Mouse (Mus musculus) embryonic facial prominence, embryonic 15.5 days (tissue): Measurements from ENCODE around the gene Fbf1. TPM values are rescaled to one million over a fixed set of nuclear protein-coding genes. Genes with fewer than 3 reads are reported as not detected.
A peak's percentile ranks its signal among the peaks of the same experiment; 100 is the strongest.

ENCODE experiments used
- ATAC-seq: fragments of 200-750 bp; cut with Nextera tagmentation; 2 replicates; pipeline ENCODE4 v1.8.0; 2017; ENCODE audit warnings: low read depth, moderate TSS enrichment; ENCODE audit not compliant: insufficient number of reproducible peaks, low FRiP score, low TSS enrichment
- H3K27ac ChIP-seq: fragments of 300-500 bp; sonication (generic); replicated peaks from 2 replicates; pipeline ENCODE4 v1.5.1; 2015; ENCODE audit warnings: mild to moderate bottlenecking, inconsistent platforms
- H3K27me3 ChIP-seq: fragments of 300-500 bp; sonication (generic); 2 replicates; pipeline ENCODE4 v1.6.1; 2015; ENCODE audit warnings: inconsistent platforms
- H3K36me3 ChIP-seq: fragments of 300-500 bp; sonication (generic); 2 replicates; pipeline ENCODE4 v1.6.1; 2015; ENCODE audit warnings: mild to moderate bottlenecking, inconsistent platforms
- H3K4me1 ChIP-seq: fragments of 300-500 bp; sonication (generic); 2 replicates; pipeline ENCODE4 v1.6.1; 2015; ENCODE audit warnings: inconsistent platforms
- H3K4me2 ChIP-seq: fragments of 300-500 bp; sonication (generic); replicated peaks from 2 replicates; pipeline ENCODE4 v1.6.1; 2015; ENCODE audit warnings: mild to moderate bottlenecking, inconsistent platforms
- H3K4me3 ChIP-seq: fragments of 300-500 bp; sonication (generic); replicated peaks from 2 replicates; pipeline ENCODE4 v1.5.1; 2015; ENCODE audit warnings: mild to moderate bottlenecking, inconsistent platforms
- H3K9ac ChIP-seq: fragments of 300-500 bp; sonication (generic); 2 replicates; pipeline ENCODE4 v1.6.1; 2015; ENCODE audit warnings: inconsistent platforms
- H3K9me3 ChIP-seq: fragments of 300-500 bp; sonication (generic); replicated peaks from 2 replicates; pipeline ENCODE4 v1.6.1; 2016; ENCODE audit warnings: inconsistent platforms
- WGBS: fragments of 180-500 bp; shearing (Covaris S2); methylation state at CpG from one replicate; pipeline ENCODE4 v1.1.7; 2015; 5-methylcytosine and 5-hydroxymethylcytosine counted together
- polyA plus RNA-seq: library from polyadenylated mRNA; unstranded; fragments of >200 nt; fragmentation: Nextera tagmentation; extraction: Ambion mirVana; gene quantifications from 2 replicates; pipeline ENCODE4 v1.2.1, GENCODE M21; 2015

Gene Fbf1
- polyA plus RNA-seq, 1 experiment from 2014 or later: 44.9 TPM

GRCm38 (mm10) chr11:116117819-116118218 is 50.1 kb downstream of the Fbf1 start:
- H3K4me2 ChIP-seq: no peak overlapping the region
- no peak for ATAC-seq
- H3K27me3 ChIP-seq: no peaks in the 10 kb centered on the region
- H3K9me3 ChIP-seq: no peaks in the 10 kb centered on the region
- H3K36me3 ChIP-seq: 0 out of 2 replicates have a peak, but pooled peaks cover 5% of the 10 kb centered on the region
- no peak overlapping the region for H3K9ac ChIP-seq
- H3K4me1 ChIP-seq: peaks cover 6% of the 10 kb centered on the region
- peak overlapping the region; percentile 78 for H3K27ac ChIP-seq
- H3K4me3 ChIP-seq: no peak overlapping the region

GRCm38 (mm10) chr11:116117241-116117640 is 50.7 kb downstream of the Fbf1 start:
- Histone ChIP-seq H3K4me2 (no peak overlapping the region), H3K9ac (no peak overlapping the region), H3K36me3 (no peaks in the 10 kb centered on the region), H3K9me3 (no peaks in the 10 kb centered on the region), H3K4me3 (no peak overlapping the region), H3K27me3 (no peaks in the 10 kb centered on the region), H3K27ac (peak overlapping the region; percentile 78), H3K4me1 (peaks cover 6% of the 10 kb centered on the region)
- ATAC-seq: peak; percentile 88
- 24% methylated on average over 12 of the region's 12 CpGs for whole genome bisulfite sequencing

- H3K9me3 ChIP-seq: no peaks in the 10 kb centered on the region
- no peak for ATAC-seq
- H3K4me3 ChIP-seq: no peak overlapping the region
- 85% methylated on average over 19 of the region's 19 CpGs for WGBS
- H3K9ac ChIP-seq: no peak overlapping the region
- H3K4me1 ChIP-seq: peaks cover 41% of the 10 kb centered on the region
- H3K27me3 ChIP-seq: peaks cover 48% of the 10 kb centered on the region
- H3K4me2 ChIP-seq: no peak overlapping the region
- H3K36me3 ChIP-seq: no peaks in the 10 kb centered on the region
- H3K27ac ChIP-seq: no peak overlapping the region
These were observed 56.3 kb downstream of the Fbf1 start for GRCm38 (mm10) chr11:116111611-116112203.

- Histone ChIP-seq H3K4me1 (peaks cover 47% of the 10 kb centered on the region), H3K4me2 (no peak overlapping the region), H3K27me3 (peaks cover 54% of the 10 kb centered on the region), H3K27ac (no peak overlapping the region), H3K9me3 (no peaks in the 10 kb centered on the region), H3K9ac (no peak overlapping the region), H3K4me3 (no peak overlapping the region), H3K36me3 (no peaks in the 10 kb centered on the region)
- ATAC-seq: no peak
- WGBS: 84% methylated on average over 4 of the region's 4 CpGs
These were observed 56.9 kb downstream of the Fbf1 start for GRCm38 (mm10) chr11:116111067-116111466.

GRCm38 (mm10) chr11:116110540-116110939 is 57.4 kb downstream of the Fbf1 start:
- peak overlapping the region; percentile 79 for H3K4me2 ChIP-seq
- H3K4me1 ChIP-seq: peaks cover 52% of the 10 kb centered on the region
- peaks cover 59% of the 10 kb centered on the region for H3K27me3 ChIP-seq
- peak overlapping the region; percentile 50 for H3K4me3 ChIP-seq
- H3K36me3 ChIP-seq: no peaks in the 10 kb centered on the region
- no peaks in the 10 kb centered on the region for H3K9me3 ChIP-seq
- peak overlapping the region; percentile 40; the same call in 1 of the 2 replicates for H3K27ac ChIP-seq
- no peak overlapping the region for H3K9ac ChIP-seq
- WGBS: 23% methylated on average over 10 of the region's 10 CpGs
- ATAC-seq: no peak

GRCm38 (mm10) chr11:116110131-116110530 is 57.8 kb downstream of the Fbf1 start:
- WGBS: 1% methylated on average over 34 of the region's 35 CpGs
- Histone ChIP-seq H3K9me3 (no peaks in the 10 kb centered on the region), H3K4me2 (peak overlapping the region; percentile 79), H3K9ac (peak overlapping the region; percentile 35), H3K27ac (peak overlapping the region; percentile 40), H3K36me3 (no peaks in the 10 kb centered on the region), H3K27me3 (peaks cover 62% of the 10 kb centered on the region), H3K4me1 (peaks cover 52% of the 10 kb centered on the region), H3K4me3 (peak overlapping the region; percentile 50)
- ATAC-seq: peak; percentile 57

- Histone ChIP-seq H3K4me1 (peaks cover 52% of the 10 kb centered on the region), H3K4me3 (peak overlapping the region; percentile 50), H3K27ac (peak overlapping the region; percentile 40), H3K9ac (peak overlapping the region; percentile 35), H3K36me3 (no peaks in the 10 kb centered on the region), H3K27me3 (peaks cover 62% of the 10 kb centered on the region), H3K4me2 (peak overlapping the region; percentile 79), H3K9me3 (no peaks in the 10 kb centered on the region)
- under 1% methylated on average over 70 of the region's 70 CpGs for WGBS
- no peak for ATAC-seq
These were observed 58.4 kb downstream of the Fbf1 start for GRCm38 (mm10) chr11:116109441-116110081.

- Histone ChIP-seq H3K9me3 (no peaks in the 10 kb centered on the region), H3K27ac (peak overlapping the region; percentile 29; the same call in 1 of the 2 replicates), H3K9ac (no peak overlapping the region), H3K4me1 (peaks cover 61% of the 10 kb centered on the region), H3K4me2 (peak overlapping the region; percentile 79), H3K36me3 (no peaks in the 10 kb centered on the region), H3K4me3 (peak overlapping the region; percentile 50), H3K27me3 (peaks cover 62% of the 10 kb centered on the region)
- no peak for ATAC-seq
- WGBS: 3% methylated on average over 23 of the region's 23 CpGs
These were observed 59.4 kb downstream of the Fbf1 start for GRCm38 (mm10) chr11:116108464-116109137.

GRCm38 (mm10) chr11:116107777-116108285 is 60.1 kb downstream of the Fbf1 start:
- H3K9ac ChIP-seq: 0 out of 2 replicates have a peak overlapping the region, but pooled peaks have one; percentile 3
- WGBS: 17% methylated on average over 19 of the region's 19 CpGs
- ATAC-seq: no peak
- H3K4me1 ChIP-seq: peaks cover 68% of the 10 kb centered on the region
- H3K9me3 ChIP-seq: no peaks in the 10 kb centered on the region
- H3K4me2 ChIP-seq: peak overlapping the region; percentile 79
- H3K27ac ChIP-seq: no peak overlapping the region
- peaks cover 62% of the 10 kb centered on the region for H3K27me3 ChIP-seq
- no peaks in the 10 kb centered on the region for H3K36me3 ChIP-seq
- H3K4me3 ChIP-seq: peak overlapping the region; percentile 50

- peak overlapping the region; percentile 79 for H3K4me2 ChIP-seq
- peaks cover 72% of the 10 kb centered on the region for H3K4me1 ChIP-seq
- H3K27ac ChIP-seq: no peak overlapping the region
- ATAC-seq: no peak
- H3K27me3 ChIP-seq: peaks cover 62% of the 10 kb centered on the region
- 20% methylated on average over 14 of the region's 14 CpGs for WGBS
- no peaks in the 10 kb centered on the region for H3K36me3 ChIP-seq
- no peak overlapping the region for H3K9ac ChIP-seq
- peak overlapping the region; percentile 50 for H3K4me3 ChIP-seq
- no peaks in the 10 kb centered on the region for H3K9me3 ChIP-seq
These were observed 60.8 kb downstream of the Fbf1 start for GRCm38 (mm10) chr11:116106963-116107776.
